Mouse (Mus musculus) lung, embryonic 16.5 days (tissue): Measurements from ENCODE around the gene Fastk. TPM values are rescaled to one million over a fixed set of nuclear protein-coding genes. Genes with fewer than 3 reads are reported as not detected.

Source experiments
- ATAC-seq: fragments of 200-750 bp; cut with Nextera tagmentation; 2 replicates; pipeline ENCODE4 v1.8.0; 2017; ENCODE audit warnings: low read depth, mild to moderate bottlenecking, moderate library complexity
- H3K27ac ChIP-seq: fragments of 300-500 bp; sonication (generic); 2 replicates; pipeline ENCODE4 v1.5.1; 2014; ENCODE audit warnings: mild to moderate bottlenecking, control low read depth, low read length
- H3K27me3 ChIP-seq: fragments of 300-500 bp; sonication (generic); 2 replicates; pipeline ENCODE4 v1.6.1; 2014; ENCODE audit warnings: low read depth, low read length, mixed read lengths; ENCODE audit not compliant: control insufficient read depth, insufficient read depth
- H3K36me3 ChIP-seq: fragments of 300-500 bp; sonication (generic); 2 replicates; pipeline ENCODE4 v1.6.1; 2014; ENCODE audit warnings: low read length; ENCODE audit not compliant: control insufficient read depth, insufficient read depth
- H3K4me1 ChIP-seq: fragments of 300-500 bp; sonication (generic); replicated peaks from 2 replicates; pipeline ENCODE4 v1.6.1; 2014; ENCODE audit warnings: low read length, mixed read lengths; ENCODE audit not compliant: control insufficient read depth, insufficient read depth
- H3K4me2 ChIP-seq: fragments of 300-500 bp; sonication (generic); 2 replicates; pipeline ENCODE4 v1.6.1; 2014; ENCODE audit warnings: low read depth, low read length, control low read depth
- H3K4me3 ChIP-seq: fragments of 300-500 bp; sonication (generic); 2 replicates; pipeline ENCODE4 v1.5.1; 2014; ENCODE audit warnings: mild to moderate bottlenecking, low read length, control low read depth
- H3K9ac ChIP-seq: fragments of 300-500 bp; sonication (generic); 2 replicates; pipeline ENCODE4 v1.6.1; 2014; ENCODE audit warnings: low read length, control low read depth
- H3K9me3 ChIP-seq: fragments of 300-500 bp; sonication (generic); 2 replicates; pipeline ENCODE4 v1.6.1; 2016; ENCODE audit warnings: low read length; ENCODE audit not compliant: control insufficient read depth
- WGBS: fragments of 180-500 bp; shearing (Covaris S2); extraction: QIAGEN DNeasy Blood & Tissue Kit; methylation state at CpG from one replicate; pipeline ENCODE4 v1.1.7; 2014; 5-methylcytosine and 5-hydroxymethylcytosine counted together
- polyA plus RNA-seq: library from polyadenylated mRNA; unstranded; fragments of >200 nt; fragmentation: Nextera tagmentation; extraction: Ambion mirVana; gene quantifications from 2 replicates; pipeline ENCODE4 v1.2.1, GENCODE M21; 2015

The Fastk gene
- polyA plus RNA-seq, 1 experiment from 2014 or later, result 96.6 TPM

- Histone ChIP-seq H3K9ac (no peak overlapping the region), H3K27me3 (peaks cover 31% of the 10 kb centered on the region), H3K4me1 (peaks cover 13% of the 10 kb centered on the region), H3K36me3 (no peaks in the 10 kb centered on the region), H3K4me3 (no peak overlapping the region), H3K4me2 (no peak overlapping the region), H3K27ac (no peak overlapping the region), H3K9me3 (no peaks in the 10 kb centered on the region)
- WGBS, result 58% methylated on average over 4 of the region's 4 CpGs
- no peak for ATAC-seq
Observed at GRCm38 (mm10) chr5:24389658-24390020, 55.4 kb downstream of the Fastk start.

- no peak for ATAC-seq
Observed at GRCm38 (mm10) chr5:24389011-24389657, 56.0 kb downstream of the Fastk start.

More at GRCm38 (mm10) chr5:24389011-24389657, 56.0 kb downstream of the Fastk start:
- no peak overlapping the region for H3K4me2 ChIP-seq
- no peak overlapping the region for H3K27ac ChIP-seq
- no peak overlapping the region for H3K9ac ChIP-seq
- peaks cover 13% of the 10 kb centered on the region for H3K4me1 ChIP-seq
- peaks cover 33% of the 10 kb centered on the region for H3K27me3 ChIP-seq
- no peaks in the 10 kb centered on the region for H3K36me3 ChIP-seq
- 55% methylated on average over 6 of the region's 7 CpGs for WGBS
- H3K4me3 ChIP-seq, result no peak overlapping the region
- H3K9me3 ChIP-seq, result no peaks in the 10 kb centered on the region

Other genes with a start within 250 kb of the Fastk start
- 5.6 and 6.5 TPM in 2 replicates for gene Kcnh2, start 93.7 kb downstream of the Fastk start, polyA plus RNA-seq
- gene Nos3, start 80.5 kb downstream of the Fastk start, polyA plus RNA-seq, result 18.9 and 19.8 TPM in 2 replicates
- gene Atg9b, start 53.1 kb downstream of the Fastk start, polyA plus RNA-seq, result 0.46 and 0.49 TPM in 2 replicates
- gene Abcb8, start 51.6 kb downstream of the Fastk start, polyA plus RNA-seq, result 48.0 and 51.4 TPM in 2 replicates
- gene Asic3, start 31.9 kb downstream of the Fastk start, polyA plus RNA-seq, result 0.19 TPM in 1 of 2 replicates, not detected in the other
- 43.0 and 45.8 TPM in 2 replicates for gene Cdk5, start 21.8 kb downstream of the Fastk start, polyA plus RNA-seq
- gene Slc4a2, start 21.4 kb downstream of the Fastk start, polyA plus RNA-seq, result 45.1 and 48.9 TPM in 2 replicates
- gene Tmub1, start 2.6 kb upstream of the Fastk start, polyA plus RNA-seq, result 18.0 and 19.6 TPM in 2 replicates
- 18.6 and 22.1 TPM in 2 replicates for gene Agap3, start 6.9 kb upstream of the Fastk start, polyA plus RNA-seq
- gene Gbx1, start 81.9 kb upstream of the Fastk start, polyA plus RNA-seq, result not detected in 2 replicates
- gene Asb10, start 95.7 kb upstream of the Fastk start, polyA plus RNA-seq, result 0.13 and 0.63 TPM in 2 replicates
- 0.14 TPM in 1 of 2 replicates, not detected in the other for gene 4931409K22Rik, start 111.5 kb upstream of the Fastk start, polyA plus RNA-seq
- gene Abcf2, start 132.2 kb upstream of the Fastk start, polyA plus RNA-seq, result 88.9 and 93.4 TPM in 2 replicates
- 19.4 and 20.2 TPM in 2 replicates for gene Chpf2, start 141.5 kb upstream of the Fastk start, polyA plus RNA-seq
- 21.1 and 22.2 TPM in 2 replicates for gene Smarcd3, start 179.1 kb upstream of the Fastk start, polyA plus RNA-seq
- gene Nub1, start 240.2 kb upstream of the Fastk start, polyA plus RNA-seq, result 39.0 and 40.0 TPM in 2 replicates